Comparison of ENCODE assay signal across 9 mouse cellular contexts in genomic region chr4:135317966-135318365, GRCm38 (mm10). TPM values are rescaled to one million over a fixed set of nuclear protein-coding genes. Genes with fewer than 3 reads are reported as not detected.
DNase-seq lines count a peak whose midpoint lies in the region; ATAC-seq and TF ChIP-seq lines count a peak whose summit lies in the region.
"Had no signal": no experiment of that assay in that cellular context is flagged by ENCODE, and none has a peak within 500 bp of the region (broad histone marks: within the 10 kb centered on the region; RNA-seq: fewer than 3 reads in every experiment).

No protein-coding gene starts in this region.

- no peak for TF ChIP-seq POLR2A in cerebellum, adult 2 months (IDR thresholded peaks at IDR 0.05; ENCODE audit: borderline replicate concordance, insufficient read depth, low read length)

- ATAC-seq in forebrain, embryonic 16.5 days = peak; percentile 91
- peak; percentile 73 for ATAC-seq in hindbrain, embryonic 14.5 days (ENCODE audit: low FRiP score)
- ATAC-seq: Patski had no signal

- H3K27me3 ChIP-seq in cerebellum, adult 2 months (ENCODE audit: control insufficient read depth, insufficient read depth, low read length) = no peaks in the 10 kb centered on the region
- no peaks in the 10 kb centered on the region for H3K27me3 ChIP-seq in forebrain, embryonic 16.5 days (replicated peaks; ENCODE audit: control insufficient read depth, insufficient read depth, low read length)
- no peaks in the 10 kb centered on the region for H3K27me3 ChIP-seq in hindbrain, embryonic 14.5 days (ENCODE audit: control insufficient read depth, insufficient read depth, low read length)
- H3K27me3 ChIP-seq: Patski had no signal

- H3K36me3 ChIP-seq in forebrain, embryonic 16.5 days (ENCODE audit: control insufficient read depth, insufficient read depth) = peaks cover 27% of the 10 kb centered on the region
- peaks cover 74% of the 10 kb centered on the region for H3K36me3 ChIP-seq in hindbrain, embryonic 14.5 days (replicated peaks; ENCODE audit: control insufficient read depth, insufficient read depth)

- H3K27ac ChIP-seq in cerebellum, adult 2 months (ENCODE audit: insufficient read depth, low read length) = no peak overlapping the region
- H3K27ac ChIP-seq in forebrain, embryonic 16.5 days (ENCODE audit: low read length) = no peak overlapping the region
- H3K27ac ChIP-seq in hindbrain, embryonic 14.5 days = no peak overlapping the region

- peak; percentile 69 to 91 for DNase-seq in adrenal gland, adult (ENCODE audit: inconsistent age in 2 of 2, low spot score in 1 of 2)
- DNase-seq in adrenal gland, adult 8-10 months = no peak
- DNase-seq in cerebellum, adult 2 months = peak; percentile 42 to 61
- peak; percentile 87 for DNase-seq in hindbrain, embryonic 14.5 days (ENCODE audit: low spot score)
- peak; percentile 32 to 61 for DNase-seq in layer of hippocampus, postnatal 36 days
- DNase-seq in lung, postnatal 4 days = peak; percentile 72 to 83
- peak; percentile 76 for DNase-seq in right cerebral cortex, adult 2 months (ENCODE audit: low spot score in 2 of 2)

- peak; percentile 89 for TF ChIP-seq CTCF in cerebellum, adult 2 months (IDR thresholded peaks at IDR 0.05; ENCODE audit: borderline replicate concordance, insufficient read depth, low read depth, low read length)

- H3K9ac ChIP-seq in forebrain, embryonic 16.5 days (replicated peaks; ENCODE audit: low read depth, low read length) = no peak overlapping the region
- no peak overlapping the region for H3K9ac ChIP-seq in hindbrain, embryonic 14.5 days

- no peak overlapping the region for H3K4me2 ChIP-seq in forebrain, embryonic 16.5 days (ENCODE audit: low read length)
- H3K4me2 ChIP-seq in hindbrain, embryonic 14.5 days (replicated peaks) = no peak overlapping the region

- no peak overlapping the region for H3K4me3 ChIP-seq in cerebellum, adult 2 months (replicated peaks; ENCODE audit: insufficient read depth, low read depth, low read length)
- H3K4me3 ChIP-seq in forebrain, embryonic 16.5 days (replicated peaks; ENCODE audit: low read length) = no peak overlapping the region
- H3K4me3 ChIP-seq in hindbrain, embryonic 14.5 days (replicated peaks; ENCODE audit: low read length) = no peak overlapping the region

- H3K4me1 ChIP-seq in cerebellum, adult 2 months (ENCODE audit: control insufficient read depth, insufficient read depth, low read length) = no peaks in the 10 kb centered on the region
- H3K4me1 ChIP-seq in forebrain, embryonic 16.5 days (replicated peaks; ENCODE audit: control insufficient read depth, insufficient read depth, low read length) = no peaks in the 10 kb centered on the region
- no peaks in the 10 kb centered on the region for H3K4me1 ChIP-seq in hindbrain, embryonic 14.5 days (replicated peaks; ENCODE audit: control insufficient read depth, insufficient read depth, low read length)

- WGBS in cerebellum, adult 2 months = 10% methylated on average over 2 of the region's 2 CpGs
- 16% methylated on average over 2 of the region's 2 CpGs for WGBS in forebrain, embryonic 16.5 days
- 17% methylated on average over 2 of the region's 2 CpGs for WGBS in hindbrain, embryonic 14.5 days

- no peaks in the 10 kb centered on the region for H3K9me3 ChIP-seq in forebrain, embryonic 16.5 days (ENCODE audit: control insufficient read depth, low read length)
- no peaks in the 10 kb centered on the region for H3K9me3 ChIP-seq in hindbrain, embryonic 14.5 days (ENCODE audit: control insufficient read depth, low read length)

RNA-seq across cellular contexts. Expression of gene Srrm1, which starts 35.2 kb away (rescaled TPM):
- 100 to 1,000 TPM in 3 of 4 experiments, 10 to 100 TPM in 1; 95.5 to 188 (median 137) TPM for total RNA-seq in adrenal gland, adult 8-10 months (2022)
- 124 and 130 TPM in 2 replicates for polyA plus RNA-seq in cerebellum, adult 2 months (2012; rRNA removed)
- polyA plus RNA-seq in forebrain, embryonic 16.5 days (2015; fragmentation: Nextera tagmentation; extraction: Ambion mirVana) = 179 and 198 TPM in 2 replicates
- 137 and 146 TPM in 2 replicates for polyA plus RNA-seq in hindbrain, embryonic 14.5 days (2014; fragmentation: Nextera tagmentation; extraction: Ambion mirVana)
- 100 to 1,000 TPM; 123 to 143 TPM for total RNA-seq in layer of hippocampus, postnatal 36 days (2021)

RNA-seq across cellular contexts. Expression of gene Clic4, which starts 45.4 kb away (rescaled TPM):
- total RNA-seq in adrenal gland, adult 8-10 months (2022) = 10 to 100 TPM; 59.8 to 89.0 (median 74.4) TPM
- polyA plus RNA-seq in cerebellum, adult 2 months (2012; rRNA removed) = 92.3 and 98.4 TPM in 2 replicates
- 97.8 and 125 TPM in 2 replicates for polyA plus RNA-seq in forebrain, embryonic 16.5 days (2015; fragmentation: Nextera tagmentation; extraction: Ambion mirVana)
- polyA plus RNA-seq in hindbrain, embryonic 14.5 days (2014; fragmentation: Nextera tagmentation; extraction: Ambion mirVana) = 43.2 and 50.4 TPM in 2 replicates
- 10 to 100 TPM; 36.3 to 40.6 TPM for total RNA-seq in layer of hippocampus, postnatal 36 days (2021)
